Mouse (Mus musculus): ENCODE measurements around the gene H2-T23. TPM values are rescaled to one million over a fixed set of nuclear protein-coding genes. Genes with fewer than 3 reads are reported as not detected.
A peak's percentile ranks its signal among the peaks of the same experiment; 100 is the strongest.
"Not testable (repeated sequence)": the region's sequence is repeated elsewhere in the genome, so short reads cannot be mapped to it uniquely, and the experiment has no call there.

The H2-T23 gene
- polyA plus RNA-seq, 1 experiment from 2014 or later: 19.7 TPM

DNA sequence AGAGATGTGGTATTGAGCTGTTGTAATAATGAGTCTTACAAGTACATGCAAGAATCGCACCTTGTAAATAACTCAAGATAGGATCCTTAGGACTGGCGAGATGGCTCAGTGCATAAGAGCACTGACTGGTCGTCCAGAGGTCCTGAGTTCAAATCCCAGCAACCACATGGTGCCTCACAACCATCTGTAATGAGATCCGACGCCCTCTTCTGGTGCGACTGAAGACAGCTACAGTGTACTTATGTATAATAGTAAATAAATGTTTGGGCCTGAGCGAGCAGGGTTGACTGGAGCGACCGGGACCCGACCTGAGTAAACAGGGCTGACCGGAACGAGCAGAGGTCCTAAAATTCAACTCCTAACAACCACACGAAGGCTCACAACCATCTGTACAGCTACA is 3.5 kb upstream of the H2-T23 start:
- not testable (repeated sequence) for H3K4me3 ChIP-seq (ENCODE audit: low read length); H3K36me3 ChIP-seq (ENCODE audit: control insufficient read depth, insufficient read depth); H3K27ac ChIP-seq (ENCODE audit: low read length); H3K27me3 ChIP-seq (ENCODE audit: control insufficient read depth, insufficient read depth, low read length); H3K9me3 ChIP-seq (replicated peaks; ENCODE audit: control insufficient read depth, low read length); H3K4me2 ChIP-seq (ENCODE audit: low read depth, low read length); H3K4me1 ChIP-seq (ENCODE audit: control insufficient read depth, insufficient read depth, low read length); H3K9ac ChIP-seq (ENCODE audit: low read length); ATAC-seq (replicated peaks; ENCODE audit: extremely low read depth, insufficient read depth, low FRiP score)
- 84% methylated on average over 13 of the region's 13 CpGs for WGBS

DNA sequence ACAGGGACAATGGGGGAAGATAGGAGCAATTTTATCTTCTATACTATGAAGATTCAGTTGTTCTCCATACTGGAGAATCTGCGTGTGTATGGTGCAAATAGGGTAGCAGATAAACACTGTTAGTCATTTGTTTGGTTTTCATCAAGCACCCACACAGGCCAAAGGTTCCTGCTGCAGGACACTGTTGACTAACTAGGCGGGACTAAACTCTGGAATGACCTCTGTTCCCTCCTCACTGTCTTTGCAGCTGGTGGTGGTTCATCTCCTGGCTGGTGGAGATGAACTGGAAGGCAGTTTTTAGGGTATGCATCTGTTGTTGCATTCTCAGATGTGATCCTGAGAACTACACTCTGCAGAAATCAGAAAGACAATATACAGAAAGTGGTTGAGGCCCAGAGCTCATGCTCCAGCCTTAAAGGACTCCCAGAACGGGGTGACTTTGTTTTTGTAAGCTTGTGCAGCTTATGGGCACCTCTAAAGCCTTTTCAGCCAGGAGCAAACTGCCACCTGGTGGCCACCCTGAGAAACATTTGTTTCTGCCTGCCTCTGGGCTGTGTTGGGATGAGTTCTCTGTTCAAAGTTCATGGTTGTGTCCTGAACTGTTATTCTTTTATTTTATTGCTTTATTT is 2.5 kb upstream of the H2-T23 start:
- ATAC-seq (replicated peaks; ENCODE audit: extremely low read depth, insufficient read depth, low FRiP score); H3K9ac ChIP-seq (ENCODE audit: low read length): not testable (repeated sequence)
- 41% methylated on average over 3 of the region's 3 CpGs for WGBS

DNA sequence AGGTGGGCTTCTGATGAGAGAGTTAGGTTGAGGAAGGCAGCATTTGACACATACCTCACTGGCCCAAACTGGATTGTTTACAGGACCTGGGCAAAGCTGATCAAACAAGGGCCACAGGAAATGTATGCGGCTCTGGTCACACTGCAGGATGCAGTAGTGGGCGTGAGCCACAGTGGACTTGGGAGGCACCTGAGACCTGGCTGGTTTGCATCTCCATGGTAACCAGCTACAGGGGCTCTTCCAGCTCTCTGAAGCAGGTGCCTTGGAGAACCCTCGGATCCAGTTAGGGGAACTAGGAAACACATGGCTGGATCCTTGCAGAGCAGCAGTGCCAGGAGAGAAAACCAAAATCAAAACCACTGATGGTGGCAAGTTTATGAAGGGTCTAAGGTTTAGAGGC is 1.9 kb upstream of the H2-T23 start:
- H3K9ac ChIP-seq (ENCODE audit: low read length); H3K4me1 ChIP-seq (ENCODE audit: control insufficient read depth, insufficient read depth, low read length); ATAC-seq (replicated peaks; ENCODE audit: extremely low read depth, insufficient read depth, low FRiP score); H3K4me3 ChIP-seq (ENCODE audit: low read length); H3K36me3 ChIP-seq (ENCODE audit: control insufficient read depth, insufficient read depth); H3K27me3 ChIP-seq (ENCODE audit: control insufficient read depth, insufficient read depth, low read length); H3K27ac ChIP-seq (ENCODE audit: low read length); H3K4me2 ChIP-seq (ENCODE audit: low read depth, low read length); H3K9me3 ChIP-seq (replicated peaks; ENCODE audit: control insufficient read depth, low read length): not testable (repeated sequence)
- 54% methylated on average over 3 of the region's 3 CpGs for whole genome bisulfite sequencing

More for the DNA sequence above, 2.5 kb upstream of the H2-T23 start:
- not testable (repeated sequence) for H3K27me3 ChIP-seq (ENCODE audit: control insufficient read depth, insufficient read depth, low read length); H3K9me3 ChIP-seq (replicated peaks; ENCODE audit: control insufficient read depth, low read length); H3K36me3 ChIP-seq (ENCODE audit: control insufficient read depth, insufficient read depth); H3K27ac ChIP-seq (ENCODE audit: low read length); H3K4me2 ChIP-seq (ENCODE audit: low read depth, low read length); H3K4me3 ChIP-seq (ENCODE audit: low read length); H3K4me1 ChIP-seq (ENCODE audit: control insufficient read depth, insufficient read depth, low read length)

DNA sequence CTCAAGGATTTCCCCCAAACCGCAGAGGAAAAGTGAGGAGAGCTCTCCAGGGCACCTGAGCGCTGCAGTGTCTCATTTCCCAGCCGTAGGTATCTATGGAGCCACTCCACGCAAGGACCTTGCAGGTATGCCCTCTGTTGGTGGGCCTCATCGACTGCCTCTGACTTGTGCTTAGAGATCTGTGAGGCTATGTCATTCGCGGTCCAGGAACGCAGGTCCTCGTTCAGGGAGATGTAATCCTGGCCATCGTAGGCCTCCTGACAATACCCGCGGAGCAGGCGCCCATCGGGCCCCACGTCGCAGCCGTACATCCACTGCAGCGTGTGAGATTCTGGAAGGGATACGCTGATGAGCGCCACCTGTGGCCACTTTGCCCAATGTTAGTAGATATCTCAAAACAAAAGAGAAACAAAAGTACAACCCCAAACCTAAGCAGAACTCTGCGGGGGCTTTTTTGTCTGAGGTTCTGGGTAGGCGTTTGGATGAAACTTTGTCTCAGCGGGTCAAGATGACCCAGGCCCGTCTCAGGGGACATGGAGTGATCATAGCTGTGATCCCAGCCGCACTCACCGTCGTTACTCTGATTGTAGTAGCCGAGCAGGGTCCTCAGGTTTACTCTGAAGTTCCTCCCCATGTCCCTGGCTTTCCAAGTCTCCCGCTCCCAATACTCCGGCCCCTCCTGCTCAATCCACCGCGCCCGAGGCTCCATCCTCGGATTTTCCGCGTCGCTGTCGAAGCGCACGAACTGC is 898 bp downstream of the H2-T23 start:
- H3K27me3 ChIP-seq (ENCODE audit: control insufficient read depth, insufficient read depth, low read length); H3K27ac ChIP-seq (ENCODE audit: low read length); H3K36me3 ChIP-seq (ENCODE audit: control insufficient read depth, insufficient read depth); H3K9me3 ChIP-seq (replicated peaks; ENCODE audit: control insufficient read depth, low read length); H3K4me1 ChIP-seq (ENCODE audit: control insufficient read depth, insufficient read depth, low read length): not testable (repeated sequence)
- peak overlapping the region; percentile 69 for H3K9ac ChIP-seq (ENCODE audit: low read length)
- 4% methylated on average over 40 of the region's 40 CpGs for WGBS
- peak; percentile 63 for ATAC-seq (replicated peaks; ENCODE audit: extremely low read depth, insufficient read depth, low FRiP score)
- peak overlapping the region; percentile 61 for H3K4me3 ChIP-seq (ENCODE audit: low read length)
- peak overlapping the region; percentile 84 for H3K4me2 ChIP-seq (ENCODE audit: low read depth, low read length)

DNA sequence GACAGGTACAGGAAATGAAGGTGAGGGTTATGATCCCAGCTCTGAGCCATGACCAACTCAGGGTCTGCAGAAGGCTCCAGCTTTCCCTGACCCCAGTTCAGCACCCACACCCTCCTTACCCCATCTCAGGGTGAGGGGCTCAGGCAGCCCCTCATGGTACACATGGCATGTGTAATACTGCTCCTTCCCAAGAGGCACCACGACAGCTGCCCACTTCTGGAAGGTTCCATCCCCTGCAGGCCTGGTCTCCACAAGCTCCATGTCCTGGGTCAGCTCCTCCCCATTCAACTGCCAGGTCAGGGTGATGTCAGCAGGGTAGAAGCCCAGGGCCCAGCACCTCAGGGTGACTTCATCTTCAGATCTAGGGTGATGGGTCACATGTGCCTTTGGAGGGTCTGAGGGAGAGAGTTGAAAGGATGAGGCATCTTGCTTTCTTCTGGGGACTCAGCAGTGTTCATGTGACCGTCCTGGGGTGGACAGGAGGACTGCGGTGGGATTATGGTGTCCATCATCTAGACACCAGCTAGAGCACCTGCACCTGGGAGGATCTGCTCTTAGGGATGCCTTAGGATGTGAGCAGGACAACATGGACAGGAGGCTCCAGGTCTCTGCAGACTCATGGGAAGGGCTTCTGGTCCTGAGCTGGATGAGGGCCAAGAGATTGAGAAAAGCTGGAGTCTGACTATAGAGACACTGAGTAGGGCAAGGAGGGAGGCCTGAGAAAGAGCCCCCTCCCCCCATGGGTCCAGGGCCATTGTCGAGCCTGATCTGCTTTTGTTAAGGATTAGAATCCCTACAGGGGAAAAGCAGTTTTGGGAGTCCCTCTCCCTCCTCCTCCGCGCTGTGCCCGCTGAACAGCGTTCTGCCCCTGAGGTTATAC is 1.7 kb downstream of the H2-T23 start:
- not testable (repeated sequence) for H3K27me3 ChIP-seq (ENCODE audit: control insufficient read depth, insufficient read depth, low read length); H3K4me1 ChIP-seq (ENCODE audit: control insufficient read depth, insufficient read depth, low read length); H3K36me3 ChIP-seq (ENCODE audit: control insufficient read depth, insufficient read depth); H3K27ac ChIP-seq (ENCODE audit: low read length); H3K9me3 ChIP-seq (replicated peaks; ENCODE audit: control insufficient read depth, low read length); ATAC-seq (replicated peaks; ENCODE audit: extremely low read depth, insufficient read depth, low FRiP score)
- Histone ChIP-seq H3K4me2 (ENCODE audit: low read depth, low read length) (peak overlapping the region; percentile 84), H3K9ac (ENCODE audit: low read length) (peak overlapping the region; percentile 38; the same call in 1 of the 2 replicates), H3K4me3 (ENCODE audit: low read length) (peak overlapping the region; percentile 61)
- WGBS: 54% methylated on average over 7 of the region's 8 CpGs

DNA sequence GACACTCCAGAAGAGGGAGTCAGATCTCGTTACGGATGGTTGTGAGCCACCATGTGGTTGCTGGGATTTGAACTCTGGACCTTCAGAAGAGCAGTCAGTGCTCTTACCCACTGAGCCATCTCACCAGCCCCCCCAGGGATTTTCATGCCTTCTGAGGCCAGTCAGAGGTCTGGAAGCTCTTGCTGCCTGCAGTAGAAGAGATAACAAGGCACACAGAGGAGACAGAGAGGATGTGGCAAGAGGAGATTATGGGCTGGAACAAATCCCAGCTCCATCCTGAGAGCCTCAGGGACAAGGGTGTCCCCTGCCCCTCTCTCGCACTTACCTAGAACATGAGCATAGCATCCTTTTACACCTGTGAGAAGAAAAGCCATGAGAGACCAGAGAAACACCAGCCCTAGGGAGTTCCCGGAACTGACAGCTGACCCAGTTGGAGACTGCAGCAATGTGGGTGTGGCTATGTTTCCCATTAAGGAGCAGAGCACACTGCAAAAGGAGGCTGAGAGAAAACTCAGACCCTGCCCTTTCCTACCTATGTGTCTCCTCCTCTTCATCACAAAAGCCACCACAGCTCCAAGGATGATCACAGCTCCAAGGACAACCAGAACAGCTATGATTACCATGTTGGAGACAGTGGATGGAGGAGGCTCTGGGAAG is 2.5 kb downstream of the H2-T23 start:
- ATAC-seq (replicated peaks; ENCODE audit: extremely low read depth, insufficient read depth, low FRiP score); H3K9me3 ChIP-seq (replicated peaks; ENCODE audit: control insufficient read depth, low read length); H3K4me1 ChIP-seq (ENCODE audit: control insufficient read depth, insufficient read depth, low read length); H3K9ac ChIP-seq (ENCODE audit: low read length); H3K4me3 ChIP-seq (ENCODE audit: low read length); H3K4me2 ChIP-seq (ENCODE audit: low read depth, low read length); H3K27me3 ChIP-seq (ENCODE audit: control insufficient read depth, insufficient read depth, low read length); H3K27ac ChIP-seq (ENCODE audit: low read length); H3K36me3 ChIP-seq (ENCODE audit: control insufficient read depth, insufficient read depth): not testable (repeated sequence)
- WGBS: 49% methylated on average over 2 of the region's 4 CpGs

DNA sequence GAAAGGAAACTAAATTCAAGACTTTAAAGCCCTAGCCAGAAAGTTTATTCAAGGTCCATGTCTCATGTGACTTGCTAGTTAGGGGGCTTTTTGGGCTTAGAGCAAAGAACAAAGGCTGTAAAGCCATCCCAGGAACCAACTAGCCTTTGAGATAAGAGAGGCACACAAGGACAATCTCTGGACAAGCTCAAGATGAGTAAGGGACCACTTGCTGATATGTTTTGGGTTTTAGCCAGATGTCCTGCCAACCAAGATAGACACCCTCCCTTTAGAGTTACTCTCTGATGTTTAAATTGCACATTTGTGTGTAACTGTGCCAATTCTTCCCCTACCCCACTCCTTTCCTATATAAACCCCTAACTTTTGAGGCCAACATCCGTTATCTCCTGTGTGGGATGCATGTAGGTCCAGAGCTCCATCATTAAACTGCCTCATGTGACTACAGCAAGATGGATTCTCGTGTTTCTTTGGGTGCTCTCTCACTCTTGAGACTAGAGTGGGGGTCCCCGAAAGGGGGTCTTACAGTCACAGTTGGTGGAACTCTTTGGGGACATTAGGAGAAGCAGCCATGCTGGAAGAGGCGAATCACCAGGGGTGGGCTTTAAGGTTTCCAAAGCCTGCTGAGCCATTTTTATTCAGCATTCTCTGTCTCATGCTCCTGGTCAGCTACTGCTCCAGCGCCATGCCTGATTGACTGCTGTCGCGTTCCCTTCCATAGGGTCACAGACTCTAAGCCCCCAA is 3.6 kb downstream of the H2-T23 start:
- no peak for ATAC-seq (replicated peaks; ENCODE audit: extremely low read depth, insufficient read depth, low FRiP score)
- Histone ChIP-seq H3K4me2 (ENCODE audit: low read depth, low read length) (no peak overlapping the region), H3K9me3 (replicated peaks; ENCODE audit: control insufficient read depth, low read length) (no peaks in the 10 kb centered on the region), H3K27ac (ENCODE audit: low read length) (no peak overlapping the region), H3K4me1 (ENCODE audit: control insufficient read depth, insufficient read depth, low read length) (peaks cover 3% of the 10 kb centered on the region; the same call in 1 of the 2 replicates), H3K4me3 (ENCODE audit: low read length) (no peak overlapping the region), H3K27me3 (ENCODE audit: control insufficient read depth, insufficient read depth, low read length) (no peaks in the 10 kb centered on the region), H3K9ac (ENCODE audit: low read length) (no peak overlapping the region), H3K36me3 (ENCODE audit: control insufficient read depth, insufficient read depth) (no peaks in the 10 kb centered on the region)
- 78% methylated on average over 7 of the region's 7 CpGs for WGBS

DNA sequence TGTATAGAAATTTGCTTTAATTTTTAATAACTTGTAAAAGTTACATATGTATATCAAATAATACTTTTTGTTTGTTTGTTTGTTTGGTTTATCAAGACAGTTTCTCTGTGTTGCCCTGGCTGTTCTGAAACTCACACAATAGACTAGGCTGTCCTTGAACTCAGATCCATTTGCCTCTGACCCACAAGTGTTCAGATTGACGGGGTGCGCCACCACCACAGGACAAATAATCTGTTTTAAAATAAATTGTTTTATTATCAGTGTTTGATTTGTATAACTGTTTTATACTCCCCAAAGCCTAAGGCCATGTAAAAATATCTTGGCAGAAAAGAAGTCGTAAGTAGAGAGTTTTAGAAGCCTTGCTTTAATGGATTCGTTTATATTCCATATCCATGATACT is 5.0 kb downstream of the H2-T23 start:
- Histone ChIP-seq H3K27me3 (ENCODE audit: control insufficient read depth, insufficient read depth, low read length) (no peaks in the 10 kb centered on the region), H3K9me3 (replicated peaks; ENCODE audit: control insufficient read depth, low read length) (no peaks in the 10 kb centered on the region), H3K4me1 (ENCODE audit: control insufficient read depth, insufficient read depth, low read length) (peaks cover 10% of the 10 kb centered on the region), H3K4me3 (ENCODE audit: low read length) (no peak overlapping the region), H3K27ac (ENCODE audit: low read length) (no peak overlapping the region), H3K4me2 (ENCODE audit: low read depth, low read length) (no peak overlapping the region), H3K9ac (ENCODE audit: low read length) (no peak overlapping the region), H3K36me3 (ENCODE audit: control insufficient read depth, insufficient read depth) (no peaks in the 10 kb centered on the region)
- ATAC-seq (replicated peaks; ENCODE audit: extremely low read depth, insufficient read depth, low FRiP score): no peak
- WGBS: 88% methylated on average over 4 of the region's 4 CpGs
